Mouse (Mus musculus): Measurements from ENCODE around the gene Mcrip2.

DNA sequence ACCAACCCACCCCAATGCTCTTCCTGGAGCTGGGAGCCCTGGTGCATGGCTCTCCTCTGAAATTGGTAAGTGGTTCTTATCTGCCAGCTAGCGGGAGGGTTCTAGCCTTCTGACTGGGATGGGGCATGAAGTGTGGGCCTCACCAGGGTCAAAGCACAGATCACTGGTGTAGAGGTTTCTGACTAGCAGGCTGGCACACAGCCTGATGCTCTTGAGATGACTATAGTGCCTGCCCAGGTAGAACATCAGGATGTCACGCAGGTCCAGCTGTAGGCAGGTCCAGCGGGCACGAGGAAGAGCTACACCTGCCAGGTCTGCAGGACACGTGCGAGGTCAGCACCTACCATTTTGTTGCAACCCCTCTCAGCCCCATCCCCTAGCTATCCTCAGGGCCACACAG, 8.3 kb downstream of the Mcrip2 start:
- TF ChIP-seq CTCF (IDR thresholded peaks at IDR 0.05; ENCODE audit: low read depth) = no peak
- no peak for TF ChIP-seq EP300 (optimal IDR thresholded peaks at IDR 0.05)
